Mouse (Mus musculus): ENCODE data around the gene Simc1. TPM values are rescaled to one million over a fixed set of nuclear protein-coding genes. Genes with fewer than 3 reads are reported as not detected.

Gene Simc1
- polyA plus RNA-seq (2015; fragmentation: Nextera tagmentation; extraction: Ambion mirVana): 2.6 and 2.8 TPM in 2 replicates

DNA sequence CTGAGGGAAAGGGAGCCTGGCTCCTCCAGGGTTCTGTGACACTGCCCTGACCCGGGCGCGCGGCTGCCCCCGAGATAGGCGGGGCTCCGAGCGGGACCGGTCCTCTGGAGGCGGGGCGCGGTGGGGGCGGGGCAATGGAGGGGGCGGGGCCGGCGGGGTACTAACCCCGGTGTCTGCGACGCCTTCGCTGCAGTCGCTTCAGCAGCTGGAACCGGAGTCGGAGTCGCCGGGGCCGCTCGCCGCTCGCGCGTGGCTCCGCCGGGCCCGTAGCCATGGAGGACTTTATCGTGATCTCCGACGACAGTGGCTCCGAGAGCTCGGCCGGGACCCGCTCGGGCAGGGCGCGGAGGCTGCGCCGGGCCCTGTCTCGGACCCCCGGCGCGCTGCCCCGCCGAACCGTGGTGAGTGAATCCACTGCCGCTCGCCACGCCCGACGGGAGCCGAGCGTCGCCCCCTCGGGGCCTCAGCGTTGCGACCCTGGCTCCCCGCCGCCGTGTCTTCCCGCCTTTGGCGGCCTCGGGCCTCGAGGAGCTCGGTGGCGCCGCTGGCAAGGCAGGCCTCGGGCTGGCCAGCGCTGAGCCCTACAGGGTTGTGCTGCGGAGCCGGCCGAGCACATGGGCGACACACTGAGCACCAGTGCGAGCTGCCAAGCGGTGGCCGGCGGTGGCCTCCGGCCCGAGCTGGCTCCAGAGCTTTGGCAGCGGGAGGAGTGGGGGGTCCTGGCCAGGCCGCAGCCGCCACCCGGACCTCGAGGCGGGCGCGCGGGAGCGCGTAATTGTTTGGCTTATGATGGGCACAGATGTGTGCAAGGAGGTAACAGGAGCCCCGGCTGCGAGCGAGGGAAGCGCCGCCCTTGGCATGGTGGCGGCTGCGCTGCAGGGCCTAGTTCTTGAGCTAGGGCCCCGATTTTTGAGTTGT, at the start of gene Simc1:
Gene Simc1, plus strand, starts transcription at position 176 of the 918 bp plus-strand sequence.
- peak within 1 kb of the TSS; percentile 73 for H3K4me3 ChIP-seq (ENCODE audit: low read depth, low read length)
- under 1% methylated on average over 100 of the region's 105 CpGs for WGBS
- no peaks in the 10 kb centered on the region for H3K9me3 ChIP-seq (ENCODE audit: control insufficient read depth, low read length)
- no peaks in the 10 kb centered on the region for H3K27me3 ChIP-seq (ENCODE audit: control insufficient read depth, insufficient read depth, low read length)
- H3K36me3 ChIP-seq (ENCODE audit: control insufficient read depth, insufficient read depth, low read length): no peaks in the 10 kb centered on the region
- H3K27ac ChIP-seq (replicated peaks): peak within 1 kb of the TSS; percentile 73
- peak within 1 kb of the TSS; percentile 77 for H3K9ac ChIP-seq (ENCODE audit: low read length)
- no peak for TF ChIP-seq EP300 (optimal IDR thresholded peaks at IDR 0.05)
- TF ChIP-seq CTCF (IDR thresholded peaks at IDR 0.05; ENCODE audit: low read depth): no peak
- DNase-seq (ENCODE audit: low spot score): peak; percentile 86
- H3K4me2 ChIP-seq (replicated peaks; ENCODE audit: low read depth): peak within 1 kb of the TSS; percentile 92
- ATAC-seq (ENCODE audit: low FRiP score, low TSS enrichment): peak; percentile 92
- no peaks in the 10 kb centered on the region for H3K4me1 ChIP-seq (replicated peaks; ENCODE audit: control insufficient read depth, insufficient read depth)

DNA sequence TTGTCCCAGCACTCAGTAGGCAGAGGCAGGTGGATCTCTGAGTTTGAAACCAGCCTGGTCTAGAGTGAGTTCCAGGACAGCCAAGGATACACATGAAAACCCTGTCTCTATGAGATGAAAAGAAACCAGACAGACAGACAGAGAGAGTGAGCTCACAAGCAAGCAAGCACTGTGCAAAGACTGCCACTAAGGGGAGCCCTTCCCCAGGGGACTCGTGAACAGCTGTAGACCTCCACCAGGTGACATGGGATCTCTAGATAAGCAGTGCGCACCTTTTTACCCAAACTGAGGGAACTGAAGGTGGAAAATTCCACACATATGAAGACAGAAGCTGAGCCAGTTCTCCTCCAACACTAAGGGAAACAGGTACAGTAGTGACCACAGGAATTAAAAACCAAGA, 46.5 kb upstream of the Simc1 start:
- H3K27ac ChIP-seq (replicated peaks): no peak overlapping the region
- H3K9ac ChIP-seq (ENCODE audit: low read length): no peak overlapping the region
- no peaks in the 10 kb centered on the region for H3K4me1 ChIP-seq (replicated peaks; ENCODE audit: control insufficient read depth, insufficient read depth)
- TF ChIP-seq EP300 (optimal IDR thresholded peaks at IDR 0.05): no peak
- TF ChIP-seq CTCF (IDR thresholded peaks at IDR 0.05; ENCODE audit: low read depth): peak; percentile 73
- ATAC-seq (ENCODE audit: low FRiP score, low TSS enrichment): 0 out of 2 replicates have a peak, but pooled peaks have one; percentile 57
- peaks cover 19% of the 10 kb centered on the region for H3K36me3 ChIP-seq (ENCODE audit: control insufficient read depth, insufficient read depth, low read length)
- no peak overlapping the region for H3K4me3 ChIP-seq (ENCODE audit: low read depth, low read length)
- 60% methylated on average over 2 of the region's 2 CpGs for WGBS
- H3K9me3 ChIP-seq (ENCODE audit: control insufficient read depth, low read length): no peaks in the 10 kb centered on the region
- DNase-seq (ENCODE audit: low spot score): peak; percentile 63
- H3K4me2 ChIP-seq (replicated peaks; ENCODE audit: low read depth): no peak overlapping the region
- no peaks in the 10 kb centered on the region for H3K27me3 ChIP-seq (ENCODE audit: control insufficient read depth, insufficient read depth, low read length)

DNA sequence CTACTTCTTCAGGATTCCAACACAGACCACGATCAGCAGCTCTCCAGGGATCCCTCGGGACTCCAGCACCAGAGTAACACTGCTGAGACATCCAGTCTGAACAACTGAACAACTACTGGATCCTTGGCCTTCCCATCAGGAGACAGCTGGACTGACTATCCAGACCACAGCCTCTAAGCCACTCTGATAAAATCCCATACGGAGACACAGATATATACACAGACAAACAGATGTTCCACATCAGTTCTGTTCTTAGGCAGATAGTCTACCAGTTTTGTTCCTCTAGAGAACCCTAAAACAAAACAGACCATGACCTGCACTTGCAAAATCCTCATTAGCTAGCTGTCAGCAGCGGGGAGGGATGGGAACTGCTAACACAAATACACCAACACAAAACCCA, 44.3 kb upstream of the Simc1 start:
- ATAC-seq (ENCODE audit: low FRiP score, low TSS enrichment): peak; percentile 62
- WGBS: 43% methylated on average over 4 of the region's 4 CpGs

DNA sequence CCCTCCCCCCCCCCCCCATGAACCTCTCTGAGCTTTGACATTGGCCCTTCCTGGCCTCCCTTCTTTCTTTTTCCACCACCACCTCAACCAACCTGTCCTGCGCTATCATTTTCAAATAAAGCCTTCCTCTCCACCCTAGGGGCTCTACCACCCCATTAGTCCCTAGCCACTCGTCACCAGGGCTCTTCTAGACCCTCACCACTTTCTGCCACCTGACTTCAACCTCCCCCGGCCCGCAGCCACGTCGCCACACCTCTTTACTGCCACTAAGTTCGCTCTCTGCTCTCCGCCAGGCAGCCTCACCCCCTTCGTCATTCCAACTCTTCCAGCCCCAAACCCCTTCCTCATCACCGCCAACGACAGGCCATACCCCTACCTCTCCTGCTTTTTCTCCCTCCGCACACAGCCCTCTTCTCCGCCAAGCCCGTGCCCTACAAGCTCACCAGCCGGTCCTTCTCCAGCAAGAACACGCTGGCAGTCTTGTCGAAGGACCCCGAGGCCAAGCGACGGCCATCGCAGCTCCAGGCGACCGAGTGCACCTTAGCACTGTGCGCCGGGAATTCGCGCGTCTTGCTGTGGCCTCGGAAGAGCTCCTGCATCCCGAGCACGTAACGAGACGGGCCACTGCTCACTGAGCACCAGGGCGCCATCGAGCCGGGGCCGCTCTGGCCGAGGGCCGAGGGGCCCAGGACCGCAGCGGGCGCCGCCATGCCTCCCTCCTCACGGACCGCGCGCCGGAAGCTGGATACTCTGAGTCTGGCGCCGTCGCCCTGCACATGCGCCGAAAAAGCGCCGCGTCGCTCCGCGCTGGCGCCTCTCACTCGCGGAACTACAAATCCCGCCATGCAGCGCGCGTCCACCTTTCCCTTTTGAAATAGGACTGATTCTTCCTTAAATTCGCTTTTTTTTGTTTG, 35.2 kb upstream of the Simc1 start, which contains the start of gene Thoc3:
Gene Thoc3, minus strand, starts transcription at position 752 of the 914 bp plus-strand sequence.
- peak; percentile 91 for DNase-seq (ENCODE audit: low spot score)
- under 1% methylated on average over 67 of the region's 67 CpGs for WGBS
- ATAC-seq (ENCODE audit: low FRiP score, low TSS enrichment): peak; percentile 97
- H3K9ac ChIP-seq (ENCODE audit: low read length): peak within 1 kb of the TSS; percentile 76
- H3K4me1 ChIP-seq (replicated peaks; ENCODE audit: control insufficient read depth, insufficient read depth): no peaks in the 10 kb centered on the region; the same call in 1 of the 2 replicates
- peak within 1 kb of the TSS; percentile 95 for H3K4me2 ChIP-seq (replicated peaks; ENCODE audit: low read depth)
- no peak for TF ChIP-seq CTCF (IDR thresholded peaks at IDR 0.05; ENCODE audit: low read depth)
- TF ChIP-seq EP300 (optimal IDR thresholded peaks at IDR 0.05): no peak
- H3K9me3 ChIP-seq (ENCODE audit: control insufficient read depth, low read length): no peaks in the 10 kb centered on the region
- H3K27me3 ChIP-seq (ENCODE audit: control insufficient read depth, insufficient read depth, low read length): no peaks in the 10 kb centered on the region
- H3K4me3 ChIP-seq (ENCODE audit: low read depth, low read length): peak within 1 kb of the TSS; percentile 72
- peaks cover 18% of the 10 kb centered on the region for H3K36me3 ChIP-seq (ENCODE audit: control insufficient read depth, insufficient read depth, low read length)
- H3K27ac ChIP-seq (replicated peaks): peak within 1 kb of the TSS; percentile 53

More for the DNA sequence above, 44.3 kb upstream of the Simc1 start:
- Histone ChIP-seq H3K36me3 (ENCODE audit: control insufficient read depth, insufficient read depth, low read length) (peaks cover 37% of the 10 kb centered on the region), H3K9ac (ENCODE audit: low read length) (no peak overlapping the region), H3K4me2 (replicated peaks; ENCODE audit: low read depth) (no peak overlapping the region), H3K27me3 (ENCODE audit: control insufficient read depth, insufficient read depth, low read length) (no peaks in the 10 kb centered on the region), H3K4me1 (replicated peaks; ENCODE audit: control insufficient read depth, insufficient read depth) (no peaks in the 10 kb centered on the region), H3K27ac (replicated peaks) (no peak overlapping the region), H3K9me3 (ENCODE audit: control insufficient read depth, low read length) (no peaks in the 10 kb centered on the region), H3K4me3 (ENCODE audit: low read depth, low read length) (no peak overlapping the region)
- no peak for TF ChIP-seq EP300 (optimal IDR thresholded peaks at IDR 0.05)
- no peak for TF ChIP-seq CTCF (IDR thresholded peaks at IDR 0.05; ENCODE audit: low read depth)
- DNase-seq (ENCODE audit: low spot score): no peak

DNA sequence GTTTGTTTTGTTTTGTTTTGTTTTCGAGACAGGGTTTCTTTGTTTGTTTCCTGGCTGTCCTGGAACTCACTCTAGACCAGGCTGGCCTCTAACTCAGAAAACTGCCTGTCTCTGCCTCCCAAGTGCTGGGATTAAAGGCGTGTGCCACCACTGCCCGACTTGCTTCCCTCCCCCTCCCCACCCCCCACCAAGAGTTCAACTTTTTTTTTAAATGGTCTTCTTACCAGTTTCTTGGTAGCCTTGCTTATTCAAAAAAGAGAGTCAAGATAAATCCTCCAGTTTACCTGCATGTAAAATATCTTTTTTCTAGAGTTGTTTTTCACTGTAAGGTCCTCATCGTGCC, 34.6 kb upstream of the Simc1 start:
- peak overlapping the region; percentile 95 for H3K4me2 ChIP-seq (replicated peaks; ENCODE audit: low read depth)
- DNase-seq (ENCODE audit: low spot score) (no peak), ATAC-seq (ENCODE audit: low FRiP score, low TSS enrichment) (peak; percentile 57)
- no peaks in the 10 kb centered on the region for H3K27me3 ChIP-seq (ENCODE audit: control insufficient read depth, insufficient read depth, low read length)
- TF ChIP-seq EP300 (optimal IDR thresholded peaks at IDR 0.05) (no peak), CTCF (IDR thresholded peaks at IDR 0.05; ENCODE audit: low read depth) (no peak)
- H3K4me3 ChIP-seq (ENCODE audit: low read depth, low read length): peak overlapping the region; percentile 72
- no peak overlapping the region; the same call in 1 of the 2 replicates for H3K9ac ChIP-seq (ENCODE audit: low read length)
- H3K9me3 ChIP-seq (ENCODE audit: control insufficient read depth, low read length): no peaks in the 10 kb centered on the region
- H3K4me1 ChIP-seq (replicated peaks; ENCODE audit: control insufficient read depth, insufficient read depth): no peaks in the 10 kb centered on the region; the same call in 1 of the 2 replicates
- no peak overlapping the region for H3K27ac ChIP-seq (replicated peaks)
- 13% methylated on average over 4 of the region's 4 CpGs for WGBS
- peaks cover 13% of the 10 kb centered on the region for H3K36me3 ChIP-seq (ENCODE audit: control insufficient read depth, insufficient read depth, low read length)
